Mouse (Mus musculus): ENCODE data around the gene Ercc4.

Ercc4 gene

GRCm38 (mm10) chr16:13109156-13109989 lies at the start of gene Ercc4:
Gene Ercc4, plus strand, starts transcription at chr16:13109684.
- in situ Hi-C loops (cut with MboI, MseI), result no loop called here

GRCm38 (mm10) chr16:13061113-13061512 lies 48.4 kb upstream of the Ercc4 start:
- in situ Hi-C loops (cut with MboI, MseI), result no loop called here

- in situ Hi-C loops (cut with MboI, MseI), result no loop called here
Observed at GRCm38 (mm10) chr16:13074176-13074575, 35.3 kb upstream of the Ercc4 start.

GRCm38 (mm10) chr16:13080161-13080560 lies 29.3 kb upstream of the Ercc4 start:
- in situ Hi-C loops (cut with MboI, MseI), result no loop called here

- in situ Hi-C loops (cut with MboI, MseI), result no loop called here
Observed at GRCm38 (mm10) chr16:13083155-13083798, 26.2 kb upstream of the Ercc4 start.

GRCm38 (mm10) chr16:13108356-13108755 lies 1.1 kb upstream of the Ercc4 start:
- in situ Hi-C loops (cut with MboI, MseI), result no loop called here

- in situ Hi-C loops (cut with MboI, MseI), result loop anchor here (10.0 kb wide), 1 partner anchor 295 kb away; no protein-coding TSS in a partner anchor
Observed at GRCm38 (mm10) chr16:13109990-13110595, 609 bp downstream of the Ercc4 start.

- in situ Hi-C loops (cut with MboI, MseI), result loop anchor here (5.0 to 10.0 kb wide), 2 partner anchors 290 to 512 kb away; no protein-coding TSS in a partner anchor
Observed at GRCm38 (mm10) chr16:13114821-13115220, 5.3 kb downstream of the Ercc4 start.

- in situ Hi-C loops (cut with MboI, MseI), result loop anchor here (5.0 to 10.0 kb wide), 2 partner anchors 289 to 512 kb away; no protein-coding TSS in a partner anchor
Observed at GRCm38 (mm10) chr16:13115466-13115865, 6.0 kb downstream of the Ercc4 start.

- in situ Hi-C loops (cut with MboI, MseI), result loop anchor here (5.0 to 10.0 kb wide), 2 partner anchors 287 to 510 kb away; no protein-coding TSS in a partner anchor
Observed at GRCm38 (mm10) chr16:13117299-13117966, 7.9 kb downstream of the Ercc4 start.

- in situ Hi-C loops (cut with MboI, MseI), result loop anchor here (5.0 to 10.0 kb wide), 2 partner anchors 287 to 509 kb away; no protein-coding TSS in a partner anchor
Observed at GRCm38 (mm10) chr16:13117967-13118430, 8.5 kb downstream of the Ercc4 start.

GRCm38 (mm10) chr16:13118754-13119294 lies 9.3 kb downstream of the Ercc4 start:
- in situ Hi-C loops (cut with MboI, MseI), result loop anchor here (5.0 to 10.0 kb wide), 2 partner anchors 286 to 508 kb away; no protein-coding TSS in a partner anchor

GRCm38 (mm10) chr16:13119641-13120350 lies 10.3 kb downstream of the Ercc4 start:
- in situ Hi-C loops (cut with MboI, MseI), result loop anchor here (5.0 to 10.0 kb wide), 2 partner anchors 285 to 508 kb away; no protein-coding TSS in a partner anchor

- in situ Hi-C loops (cut with MboI, MseI), result no loop called here
Observed at GRCm38 (mm10) chr16:13125357-13125756, 15.9 kb downstream of the Ercc4 start.

- in situ Hi-C loops (cut with MboI, MseI), result no loop called here
Observed at GRCm38 (mm10) chr16:13127566-13127965, 18.1 kb downstream of the Ercc4 start.

- in situ Hi-C loops (cut with MboI, MseI), result no loop called here
Observed at GRCm38 (mm10) chr16:13130412-13130811, 20.9 kb downstream of the Ercc4 start.

GRCm38 (mm10) chr16:13141220-13141619 lies 31.7 kb downstream of the Ercc4 start:
- in situ Hi-C loops (cut with MboI, MseI), result no loop called here

- in situ Hi-C loops (cut with MboI, MseI), result no loop called here
Observed at GRCm38 (mm10) chr16:13143932-13144331, 34.4 kb downstream of the Ercc4 start.

- in situ Hi-C loops (cut with MboI, MseI), result no loop called here
Observed at GRCm38 (mm10) chr16:13144682-13145410, 35.4 kb downstream of the Ercc4 start.

GRCm38 (mm10) chr16:13146231-13146630 lies 36.7 kb downstream of the Ercc4 start:
- in situ Hi-C loops (cut with MboI, MseI), result no loop called here

All from T-helper 2 cell (primary cell).